Mouse (Mus musculus) heart, adult 18-20 months (tissue): ENCODE results near the gene Calhm3. TPM values are rescaled to one million over a fixed set of nuclear protein-coding genes. Genes with fewer than 3 reads are reported as not detected.

ENCODE experiments used
- DNase-seq, 2 experiments: peaks; one replicate each; pipeline ENCODE4 v3.0.0; 2021 to 2022; ENCODE audit warnings: mixed read lengths in 1 of 2
- long read RNA-seq, 2 experiments: library from polyadenylated mRNA; stranded (forward); transcript quantifications; one replicate each; pipeline ENCODE4 v2.0.0; 2021
- total RNA-seq, 2 experiments: library from RNA; stranded (reverse); gene quantifications; 2 replicates each; pipeline ENCODE4 v1.2.3; 2021

The Calhm3 gene
- total RNA-seq: not detected
- long read RNA-seq, experiment 1: 0 reads
- long read RNA-seq, experiment 2: 0 reads

DNA sequence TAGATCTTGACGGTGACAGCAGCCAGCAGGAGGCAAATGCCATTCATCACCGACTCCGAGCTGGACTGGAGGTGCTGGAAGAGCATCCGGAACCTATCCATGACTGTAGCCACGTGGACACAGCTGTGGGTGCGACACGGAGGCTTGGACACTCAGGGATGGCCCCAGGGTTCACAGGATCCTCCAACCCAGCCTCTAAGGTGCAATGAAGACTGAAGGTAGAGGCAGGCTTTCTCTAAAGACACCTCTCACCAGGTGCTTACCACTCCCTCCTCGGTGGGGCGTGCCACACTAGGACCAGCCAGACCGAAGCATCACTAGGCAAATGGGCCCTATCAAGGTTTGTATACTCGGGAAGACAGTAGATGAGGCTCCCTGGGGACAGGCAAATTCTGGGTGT is at the start of gene Calhm3:
Calhm3 (minus strand) TSS at position 101 of the 400 bp plus-strand sequence.
- DNase-seq: no peak

DNA sequence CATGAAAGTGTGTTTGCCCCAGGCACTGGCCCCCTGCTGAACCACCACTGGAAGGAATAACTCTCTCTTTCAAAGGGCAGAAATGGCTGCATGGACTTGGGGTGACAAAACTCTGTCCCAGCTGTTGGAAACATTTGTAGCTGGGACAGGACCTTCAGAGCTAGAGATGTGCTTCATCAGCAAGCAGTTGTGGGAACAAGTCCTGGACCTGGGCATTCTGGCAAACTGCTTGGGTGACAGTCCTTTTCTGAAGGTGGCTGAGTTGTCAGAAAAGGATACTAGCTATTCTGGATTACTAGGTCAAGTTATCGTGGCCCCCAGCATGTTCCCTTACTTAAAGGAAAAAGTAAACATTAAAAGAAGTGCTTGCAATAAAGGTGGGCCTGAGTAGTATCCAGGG is 48.6 kb upstream of the Calhm3 start:
- no peak for DNase-seq

DNA sequence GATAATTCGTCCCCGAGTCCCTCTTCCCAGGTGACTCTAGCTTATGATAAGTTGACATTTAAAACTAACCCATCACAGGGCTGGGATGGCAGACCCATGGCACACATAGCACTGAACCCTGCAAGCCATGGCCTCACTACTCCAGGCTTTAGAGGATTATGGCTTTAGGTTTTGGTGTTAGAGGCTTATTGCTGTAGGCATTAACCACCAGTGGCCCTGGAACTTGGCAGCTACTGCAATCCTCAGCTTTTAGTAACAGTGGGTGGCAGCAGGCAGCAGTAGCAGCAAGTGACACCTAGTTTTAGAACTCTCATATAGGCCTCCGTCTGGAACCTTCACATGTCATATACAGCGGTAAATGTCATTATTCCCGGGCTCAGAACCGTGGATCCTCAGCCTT is 47.1 kb upstream of the Calhm3 start:
- DNase-seq: no peak

GRCm38 (mm10) chr19:47203042-47203441 is 45.5 kb upstream of the Calhm3 start:
- DNase-seq: no peak

DNA sequence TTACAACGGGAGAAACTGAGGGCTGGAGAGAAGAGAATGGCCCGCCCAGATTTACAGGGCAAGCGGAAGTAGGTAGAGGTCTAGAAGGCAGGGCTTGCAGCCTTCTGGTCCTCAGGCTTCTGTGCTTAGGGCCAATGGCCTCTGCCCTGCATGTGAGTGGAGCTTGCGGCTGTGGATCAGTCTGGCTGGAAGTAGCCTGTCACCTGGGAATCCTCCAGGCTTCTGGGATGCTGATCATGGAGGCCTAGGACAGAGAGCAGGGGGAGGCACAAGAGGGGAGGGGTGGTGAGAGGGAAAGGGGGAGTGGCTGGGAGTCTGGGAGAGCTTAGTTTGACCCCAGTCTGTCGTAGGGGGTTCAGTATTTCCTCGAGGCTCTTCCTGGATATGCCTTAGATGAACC is 44.9 kb upstream of the Calhm3 start:
- no peak for DNase-seq

GRCm38 (mm10) chr19:47201972-47202371 is 44.4 kb upstream of the Calhm3 start:
- no peak for DNase-seq

GRCm38 (mm10) chr19:47198671-47199350 is 41.2 kb upstream of the Calhm3 start:
- DNase-seq: no peak

DNA sequence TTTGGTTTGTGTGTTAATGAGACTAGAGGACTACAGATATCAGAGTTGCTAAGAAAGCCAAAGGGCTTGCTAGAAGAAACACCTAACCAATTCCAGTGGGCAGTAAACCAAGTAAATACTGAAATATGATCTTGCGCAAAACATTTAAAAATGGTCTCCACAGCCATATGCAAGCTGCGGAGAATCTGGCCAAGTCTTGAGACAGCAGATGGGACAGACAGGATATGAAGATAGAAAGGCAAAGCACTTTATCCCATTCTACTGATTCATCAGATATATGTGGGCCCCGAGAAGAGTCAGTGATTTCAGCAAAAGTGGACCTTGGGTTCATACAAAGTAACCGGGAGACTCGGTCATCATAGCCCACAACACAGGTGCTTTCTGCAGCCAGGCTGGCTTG is 34.6 kb upstream of the Calhm3 start:
- DNase-seq: no peak

DNA sequence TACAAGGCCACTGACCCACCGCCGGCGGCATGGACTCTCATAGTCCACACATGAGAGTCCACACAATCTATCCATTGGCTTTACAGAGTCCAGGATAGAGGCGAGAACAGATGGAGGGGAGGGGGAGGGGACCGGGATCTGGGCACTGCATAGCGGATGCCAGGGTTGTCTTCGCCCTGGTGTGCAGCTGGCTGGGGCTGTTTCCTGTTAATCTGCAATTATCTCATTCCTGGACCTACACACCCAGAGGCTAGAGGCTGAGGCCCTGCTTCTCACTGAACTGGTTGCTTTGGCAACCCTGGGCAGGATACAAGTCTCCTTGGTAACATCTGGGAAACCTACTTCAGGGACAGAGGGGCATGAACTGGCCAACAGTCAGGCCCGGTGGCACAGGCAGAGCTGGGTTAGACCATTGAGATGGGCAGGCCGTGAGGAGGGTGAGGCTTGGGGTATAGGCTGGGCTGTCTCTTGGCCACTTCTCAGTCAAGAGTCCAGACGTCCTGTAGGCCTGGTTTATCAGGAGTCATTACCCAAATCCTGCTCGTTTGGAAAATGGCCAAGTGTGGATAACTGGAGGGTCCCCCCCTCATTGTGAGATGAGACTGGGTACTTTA is 31.1 kb upstream of the Calhm3 start:
- DNase-seq: no peak

DNA sequence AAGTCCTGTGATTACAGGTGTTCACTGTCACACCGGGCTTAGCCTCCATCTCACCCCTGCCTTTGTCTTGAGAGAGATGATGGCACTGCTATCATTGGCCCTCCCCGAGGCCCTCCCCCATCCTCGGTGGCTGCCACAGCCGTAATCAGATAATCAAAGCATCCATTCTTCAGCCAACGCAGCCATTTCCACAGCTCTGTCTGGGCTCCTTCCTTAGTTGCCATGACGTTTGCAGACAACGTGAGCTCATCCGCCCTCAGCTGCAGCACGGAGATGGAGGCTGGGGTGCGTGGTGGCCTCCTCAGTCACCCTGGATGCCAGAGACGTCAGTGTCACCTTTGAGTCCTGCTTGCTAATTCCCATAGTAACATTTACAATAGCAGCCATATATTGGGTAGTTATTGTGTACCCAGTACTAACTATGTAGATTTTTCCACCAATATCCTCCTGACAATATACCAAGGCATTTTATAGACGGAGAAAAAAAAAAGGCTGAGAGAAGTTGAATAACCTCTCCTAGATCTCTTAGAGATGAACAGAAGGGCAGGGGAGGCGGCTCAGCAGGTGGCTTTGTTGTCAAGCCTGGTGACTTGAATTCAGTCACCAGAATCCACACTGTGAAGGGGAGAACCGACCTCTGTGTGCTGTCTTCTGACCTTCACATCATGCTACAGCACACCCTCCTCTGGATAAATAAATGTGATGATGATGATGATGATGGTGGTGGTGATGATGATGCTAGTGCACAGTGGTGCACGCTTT is 29.1 kb upstream of the Calhm3 start:
- DNase-seq: no peak

DNA sequence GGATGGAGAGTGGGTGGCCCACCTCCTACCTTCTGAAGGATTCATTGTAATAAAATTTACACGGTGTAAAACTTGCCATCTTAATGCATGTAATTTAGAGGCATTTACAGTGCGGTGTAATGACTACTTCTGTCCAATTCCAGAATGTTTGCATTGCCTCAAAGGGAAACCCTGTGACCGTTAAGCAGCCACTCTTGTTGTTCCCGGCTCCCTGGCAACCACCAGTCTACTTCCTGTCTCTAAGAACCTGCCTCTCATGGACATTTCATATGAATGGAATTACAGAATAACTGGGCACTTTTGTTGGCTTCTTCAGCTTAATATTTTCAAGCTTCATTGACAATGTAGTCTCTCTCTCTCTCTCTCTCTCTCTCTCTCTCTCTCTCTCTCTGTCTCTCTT is 27.2 kb upstream of the Calhm3 start:
- DNase-seq: no peak

DNA sequence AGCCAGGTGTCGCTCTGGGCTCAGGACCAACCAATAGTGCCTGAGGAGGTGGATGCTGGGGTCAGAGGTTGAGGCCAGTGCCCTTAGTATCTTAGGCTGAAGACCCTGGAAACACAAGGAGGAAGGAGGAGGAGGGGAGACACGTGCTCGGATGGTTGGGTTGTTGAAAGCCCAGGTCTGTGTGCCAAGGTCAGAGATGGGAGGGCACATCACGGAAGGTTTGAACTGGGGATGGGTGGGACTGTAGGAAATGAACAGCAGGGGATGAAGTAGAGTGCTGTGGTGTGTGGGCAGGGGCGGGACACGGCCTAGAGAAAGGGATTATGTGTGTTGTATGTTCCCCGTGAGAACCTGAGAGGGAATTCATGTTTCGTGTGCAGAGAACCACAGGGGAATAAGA is 26.7 kb upstream of the Calhm3 start:
- DNase-seq: no peak

GRCm38 (mm10) chr19:47180011-47180410 is 22.4 kb upstream of the Calhm3 start:
- no peak for DNase-seq

DNA sequence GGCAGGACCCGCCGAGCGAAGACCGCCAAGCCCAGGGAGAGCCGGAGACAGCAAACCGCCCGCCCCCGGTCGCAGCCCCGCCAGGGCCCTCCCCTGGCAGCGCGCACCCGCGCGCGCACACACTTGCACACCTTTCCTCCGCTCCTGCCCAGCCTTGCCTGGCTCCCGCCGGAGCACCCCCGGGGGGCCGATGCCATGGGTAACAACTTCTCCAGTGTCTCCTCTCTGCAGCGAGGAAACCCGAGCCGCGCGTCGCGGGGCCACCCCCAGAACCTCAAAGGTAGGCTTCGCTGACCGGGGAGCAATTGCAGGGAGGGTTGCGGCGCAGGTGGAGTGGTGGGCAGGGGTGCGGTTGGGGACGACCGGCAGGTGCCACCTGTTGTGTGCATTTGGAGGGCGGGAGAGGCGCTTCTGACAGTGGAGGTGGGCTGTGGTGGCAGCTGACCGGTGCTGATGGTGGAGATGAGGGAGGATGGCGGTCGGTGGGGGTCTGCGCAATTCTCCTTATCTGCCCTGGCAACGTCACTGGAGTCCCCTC is 21.8 kb upstream of the Calhm3 start:
- peak in 1 of 2 experiments; percentile 10 for DNase-seq

DNA sequence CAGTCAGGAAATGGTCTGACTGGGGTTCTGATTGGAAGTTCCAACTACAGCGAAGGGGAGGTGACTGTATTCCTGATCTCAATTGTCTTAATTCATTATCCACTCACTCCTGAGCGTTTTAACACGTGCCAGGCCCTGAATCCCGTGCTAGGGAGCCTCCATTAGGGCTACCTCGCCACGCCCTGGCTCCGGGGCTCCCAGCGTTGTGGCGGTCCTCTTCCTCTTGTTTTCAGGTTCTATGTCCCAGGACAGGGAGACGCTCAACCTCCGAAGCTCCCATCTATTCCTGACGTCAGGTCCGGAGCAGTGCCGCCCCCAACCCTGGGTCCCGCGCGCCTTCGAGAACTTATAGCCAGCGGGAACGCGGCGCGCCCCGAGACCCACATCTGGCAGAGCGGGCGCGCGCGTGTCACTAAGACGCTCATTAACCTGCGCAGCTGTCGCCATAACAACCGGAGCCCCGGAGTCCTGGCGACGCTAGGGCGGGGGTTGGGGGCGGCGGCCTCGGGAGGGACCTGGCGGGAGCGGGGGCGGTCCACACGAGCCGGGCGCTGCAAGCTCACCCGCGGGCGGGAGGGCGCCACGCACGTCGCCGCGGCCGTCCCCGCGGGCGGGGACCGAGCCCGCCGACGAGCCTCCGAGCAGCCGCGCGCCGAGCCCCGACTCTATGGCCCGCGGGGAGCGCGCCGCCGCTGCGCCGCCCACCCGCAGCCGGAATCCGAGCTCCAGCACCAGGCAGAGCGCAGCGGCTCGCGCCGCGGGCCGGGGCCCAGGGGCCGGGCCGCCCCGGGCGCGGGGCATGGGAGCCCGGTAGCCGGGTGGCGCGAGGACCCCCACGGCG is 21.1 kb upstream of the Calhm3 start, which contains the start of gene Neurl1a:
Neurl1a (plus strand) TSS at position 390 of the 841 bp plus-strand sequence.
- DNase-seq: peak; percentile 31 to 39

DNA sequence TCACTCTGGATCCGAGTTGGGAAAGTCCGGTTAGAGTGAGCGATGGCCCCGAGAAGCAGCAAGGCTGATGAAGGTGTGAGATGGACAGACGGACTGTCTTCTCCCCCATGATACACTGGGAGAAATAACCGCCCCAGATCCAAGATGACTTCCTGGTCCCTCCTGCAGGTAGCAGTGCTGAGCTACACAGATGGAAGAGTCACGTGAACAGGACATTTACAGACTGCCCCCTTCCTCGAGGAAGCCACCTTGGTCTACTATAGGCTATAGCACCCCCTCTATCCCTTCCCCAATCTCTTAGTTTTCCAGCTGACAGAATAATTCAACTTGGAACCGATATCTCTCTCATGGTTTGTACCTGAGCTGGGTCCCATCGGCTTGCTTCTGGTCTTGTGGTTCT is 20.4 kb upstream of the Calhm3 start:
- peak in 1 of 2 experiments; percentile 20 for DNase-seq

- no peak for DNase-seq
These were observed 19.4 kb upstream of the Calhm3 start for GRCm38 (mm10) chr19:47176916-47177505.

GRCm38 (mm10) chr19:47175472-47175871 is 17.9 kb upstream of the Calhm3 start:
- DNase-seq: no peak

- DNase-seq: peak; percentile 22 to 25
These were observed 17.0 kb upstream of the Calhm3 start for GRCm38 (mm10) chr19:47174515-47174914.

DNA sequence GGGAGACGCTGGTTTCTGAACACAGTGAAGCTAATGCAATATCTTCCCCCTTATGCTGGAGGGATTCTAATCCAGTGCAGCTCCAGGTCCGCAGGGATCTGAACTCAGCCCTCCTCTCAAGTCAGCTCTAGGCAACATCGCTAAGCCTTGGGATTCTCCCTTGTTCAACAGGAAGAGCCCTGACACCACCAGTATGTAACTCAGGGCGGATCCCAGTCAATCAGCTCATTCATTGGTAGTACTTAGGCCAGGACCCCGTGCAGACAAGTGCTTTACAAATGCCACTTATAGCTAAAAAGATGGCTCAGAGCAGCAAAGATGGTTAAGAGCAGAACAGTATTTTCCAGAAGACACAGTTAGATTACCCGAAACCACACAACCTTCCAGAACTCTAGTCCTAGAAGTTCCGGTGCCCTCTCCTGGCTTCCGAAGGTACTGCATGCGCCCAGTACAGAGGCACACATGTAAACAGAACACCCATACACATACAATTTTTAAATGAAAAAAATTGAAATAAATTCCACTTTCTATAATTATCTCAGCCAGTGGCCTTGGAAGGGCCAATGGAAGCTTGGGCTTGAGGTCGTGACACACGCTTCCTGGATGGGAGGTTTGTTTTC is 11.3 kb upstream of the Calhm3 start:
- peak; percentile 76 to 94 for DNase-seq

GRCm38 (mm10) chr19:47168223-47168622 is 10.7 kb upstream of the Calhm3 start:
- DNase-seq: peak; percentile 48 to 77
